Mouse (Mus musculus) erythroblast, embryonic 14.5 days (primary cell): ENCODE data around the gene Pif1. TPM values are rescaled to one million over a fixed set of nuclear protein-coding genes. Genes with fewer than 3 reads are reported as not detected.

Experiments used
- H3K27me3 ChIP-seq: 2 replicates; pipeline ENCODE4 v1.6.1; 2012; ENCODE audit warnings: inconsistent platforms; ENCODE audit not compliant: control insufficient read depth
- H3K36me3 ChIP-seq: 2 replicates; pipeline ENCODE4 v1.6.1; 2012; ENCODE audit warnings: mild to moderate bottlenecking, inconsistent platforms; ENCODE audit not compliant: control insufficient read depth
- H3K4me1 ChIP-seq: 2 replicates; pipeline ENCODE4 v1.6.1; 2012; ENCODE audit warnings: inconsistent platforms; ENCODE audit not compliant: control insufficient read depth
- H3K4me3 ChIP-seq: replicated peaks from 2 replicates; pipeline ENCODE3; 2012; ENCODE audit warnings: moderate library complexity, mild to moderate bottlenecking, inconsistent platforms
- H3K9me3 ChIP-seq: 2 replicates; pipeline ENCODE4 v1.6.1; 2012; ENCODE audit warnings: low read length, inconsistent platforms, mixed read lengths; ENCODE audit not compliant: control insufficient read depth
- GATA1 ChIP-seq: IDR thresholded peaks from 2 replicates; pipeline ENCODE4 v1.6.1; 2012; ENCODE audit warnings: low read length, inconsistent platforms, mixed read lengths
- TAL1 ChIP-seq: IDR thresholded peaks from 3 replicates; pipeline ENCODE4 v1.6.1; 2012; ENCODE audit warnings: low read length, inconsistent platforms, mixed read lengths
- polyA plus RNA-seq: library from polyadenylated mRNA; stranded (reverse); fragments of >175 nt; gene quantifications from 2 replicates; pipeline ENCODE4 v1.2.3, GENCODE M21; 2012

Gene Pif1
- polyA plus RNA-seq, 1 experiment = 4.9 TPM

- H3K9me3 ChIP-seq = no peaks in the 10 kb centered on the region
- TF ChIP-seq GATA1 = no peak
- no peak for TF ChIP-seq TAL1
- peaks cover 32% of the 10 kb centered on the region for H3K36me3 ChIP-seq
- H3K4me1 ChIP-seq = peaks cover 73% of the 10 kb centered on the region
- H3K27me3 ChIP-seq = no peaks in the 10 kb centered on the region
- no peak overlapping the region for H3K4me3 ChIP-seq
Measured at GRCm38 (mm10) chr9:65547844-65548243, 39.1 kb upstream of the Pif1 start.

- peaks cover 78% of the 10 kb centered on the region for H3K4me1 ChIP-seq
Measured at GRCm38 (mm10) chr9:65548311-65548710, 38.6 kb upstream of the Pif1 start.

DNA sequence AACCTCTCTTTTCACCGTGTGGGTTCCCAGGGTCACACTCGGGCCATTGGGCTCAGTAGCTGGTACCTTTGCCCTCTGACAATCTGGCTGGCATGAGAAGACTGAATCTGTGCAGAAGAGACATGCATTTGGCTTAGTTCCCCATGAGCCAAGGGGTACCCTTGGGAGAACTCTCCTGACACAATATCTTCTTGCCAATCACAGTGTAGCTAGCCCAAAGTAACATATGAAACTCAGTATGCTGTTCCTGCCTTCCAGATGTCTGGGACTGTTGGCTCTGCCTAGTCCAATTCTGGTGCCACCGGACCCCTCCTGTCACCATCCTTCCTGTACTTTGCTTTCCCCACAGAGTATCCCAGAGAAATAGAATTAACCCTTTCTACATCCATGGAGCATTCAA, 37.8 kb upstream of the Pif1 start:
- Histone ChIP-seq H3K27me3 (no peaks in the 10 kb centered on the region), H3K4me1 (peaks cover 86% of the 10 kb centered on the region), H3K36me3 (peaks cover 45% of the 10 kb centered on the region), H3K4me3 (no peak overlapping the region), H3K9me3 (no peaks in the 10 kb centered on the region)
- TF ChIP-seq GATA1 (no peak), TAL1 (no peak)

More at GRCm38 (mm10) chr9:65548311-65548710, 38.6 kb upstream of the Pif1 start:
- Histone ChIP-seq H3K9me3 (no peaks in the 10 kb centered on the region), H3K36me3 (peaks cover 37% of the 10 kb centered on the region), H3K4me3 (no peak overlapping the region), H3K27me3 (no peaks in the 10 kb centered on the region)
- TF ChIP-seq GATA1 (no peak), TAL1 (no peak)

GRCm38 (mm10) chr9:65549643-65550042, 37.3 kb upstream of the Pif1 start:
- H3K4me3 ChIP-seq = no peak overlapping the region
- no peaks in the 10 kb centered on the region for H3K9me3 ChIP-seq
- H3K36me3 ChIP-seq = peaks cover 50% of the 10 kb centered on the region
- TF ChIP-seq GATA1 (no peak), TAL1 (no peak)
- peaks cover 91% of the 10 kb centered on the region for H3K4me1 ChIP-seq
- no peaks in the 10 kb centered on the region for H3K27me3 ChIP-seq

- H3K4me1 ChIP-seq = peaks cover 95% of the 10 kb centered on the region
- H3K4me3 ChIP-seq = no peak overlapping the region
- H3K27me3 ChIP-seq = no peaks in the 10 kb centered on the region
- peaks cover 56% of the 10 kb centered on the region for H3K36me3 ChIP-seq
- TF ChIP-seq TAL1 (no peak), GATA1 (no peak; the same call in 1 of the 2 replicates)
- no peaks in the 10 kb centered on the region for H3K9me3 ChIP-seq
Measured at GRCm38 (mm10) chr9:65550079-65550831, 36.7 kb upstream of the Pif1 start.

GRCm38 (mm10) chr9:65551035-65551434, 35.9 kb upstream of the Pif1 start:
- Histone ChIP-seq H3K36me3 (peaks cover 64% of the 10 kb centered on the region), H3K4me1 (peaks cover 95% of the 10 kb centered on the region), H3K4me3 (no peak overlapping the region), H3K27me3 (no peaks in the 10 kb centered on the region), H3K9me3 (no peaks in the 10 kb centered on the region)
- TF ChIP-seq TAL1 (no peak), GATA1 (no peak)

DNA sequence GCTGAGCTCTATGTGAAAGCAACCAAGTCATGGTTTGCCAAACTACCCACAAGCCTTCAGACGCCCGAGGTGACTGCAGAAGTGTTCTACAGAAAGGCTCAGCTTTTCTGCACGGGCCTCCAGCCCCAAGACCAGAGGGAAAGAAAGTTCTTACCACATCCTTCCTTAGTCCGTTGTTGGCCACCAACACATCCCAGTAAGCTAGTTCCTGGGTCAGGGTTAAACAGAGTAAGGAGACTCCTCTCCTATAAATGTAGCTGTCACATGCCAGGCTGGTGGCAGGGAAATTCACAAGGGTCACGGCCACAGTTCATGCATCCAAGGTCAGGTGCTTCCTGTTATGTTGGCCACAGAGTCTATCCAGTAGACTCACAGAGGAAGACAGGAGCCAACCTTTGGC, 34.8 kb upstream of the Pif1 start:
- H3K4me1 ChIP-seq = peaks cover 95% of the 10 kb centered on the region
- H3K9me3 ChIP-seq = no peaks in the 10 kb centered on the region
- no peak overlapping the region for H3K4me3 ChIP-seq
- peaks cover 75% of the 10 kb centered on the region for H3K36me3 ChIP-seq
- no peak for TF ChIP-seq TAL1
- TF ChIP-seq GATA1 = no peak
- H3K27me3 ChIP-seq = no peaks in the 10 kb centered on the region

DNA sequence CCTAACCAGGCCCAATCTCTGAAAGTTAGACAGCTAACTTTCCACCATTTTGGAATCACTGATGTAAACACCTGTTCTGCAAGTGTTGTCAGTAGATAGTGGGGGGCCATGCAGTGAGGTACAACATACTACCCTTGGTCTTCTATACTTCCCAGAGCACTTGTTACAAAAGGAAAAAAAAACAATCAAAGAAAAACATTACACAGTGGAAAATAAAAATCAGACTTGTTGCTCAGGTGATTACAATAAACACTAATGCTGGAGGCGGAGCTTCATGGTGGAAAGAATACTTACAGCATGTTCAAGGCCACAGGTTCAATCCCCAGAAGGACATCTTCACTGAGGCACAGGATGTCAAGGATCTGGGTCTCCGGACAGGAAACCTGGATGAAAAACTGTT, 34.2 kb upstream of the Pif1 start:
- TF ChIP-seq GATA1 (no peak), TAL1 (no peak)
- no peak overlapping the region for H3K4me3 ChIP-seq

GRCm38 (mm10) chr9:65555001-65555405, 32.0 kb upstream of the Pif1 start:
- TF ChIP-seq TAL1 (peak; percentile 76), GATA1 (peak; percentile 75)
- Histone ChIP-seq H3K36me3 (peaks cover 97% of the 10 kb centered on the region), H3K27me3 (no peaks in the 10 kb centered on the region), H3K4me3 (peak overlapping the region; percentile 57), H3K9me3 (no peaks in the 10 kb centered on the region), H3K4me1 (peaks cover 93% of the 10 kb centered on the region)

More for the DNA sequence above, 34.2 kb upstream of the Pif1 start:
- H3K9me3 ChIP-seq = no peaks in the 10 kb centered on the region
- H3K27me3 ChIP-seq = no peaks in the 10 kb centered on the region
- H3K36me3 ChIP-seq = peaks cover 81% of the 10 kb centered on the region
- peaks cover 96% of the 10 kb centered on the region for H3K4me1 ChIP-seq
